Mouse (Mus musculus): Measurements from ENCODE around the gene Als2cl. TPM values are rescaled to one million over a fixed set of nuclear protein-coding genes. Genes with fewer than 3 reads are reported as not detected.

The Als2cl gene
- 4.1 and 5.3 TPM in 2 replicates for polyA plus RNA-seq (2015; fragmentation: Nextera tagmentation; extraction: Ambion mirVana)

GRCm38 (mm10) chr9:110879191-110879920 lies at the start of gene Als2cl:
Gene Als2cl (plus strand): TSS chr9:110879870.
- 16% methylated on average over 12 of the region's 12 CpGs for WGBS
- DNase-seq (ENCODE audit: low spot score) (peak; percentile 20), ATAC-seq (replicated peaks; ENCODE audit: low FRiP score, low read depth) (no peak; the same call in 1 of the 2 replicates)
- H3K9ac ChIP-seq (ENCODE audit: low read depth, low read length), result peak within 1 kb of the TSS; percentile 58
- TF ChIP-seq CTCF (IDR thresholded peaks at IDR 0.05; ENCODE audit: low read depth), result no peak
- H3K4me2 ChIP-seq (ENCODE audit: low read length), result peak within 1 kb of the TSS; percentile 88
- no peaks in the 10 kb centered on the region for H3K27me3 ChIP-seq (ENCODE audit: insufficient read depth, low read length)
- H3K9me3 ChIP-seq (replicated peaks; ENCODE audit: low read length), result no peaks in the 10 kb centered on the region
- peaks cover 10% of the 10 kb centered on the region; the same call in 1 of the 2 replicates for H3K4me1 ChIP-seq (replicated peaks; ENCODE audit: insufficient read depth, low read length)
- peak within 1 kb of the TSS; percentile 86 for H3K27ac ChIP-seq
- H3K4me3 ChIP-seq (replicated peaks; ENCODE audit: low read depth, low read length), result peak within 1 kb of the TSS; percentile 62
- H3K36me3 ChIP-seq (ENCODE audit: insufficient read depth, low read length), result 0 out of 2 replicates have a peak, but pooled peaks cover 3% of the 10 kb centered on the region

- Histone ChIP-seq H3K4me3 (replicated peaks; ENCODE audit: low read depth, low read length) (no peak overlapping the region), H3K9ac (ENCODE audit: low read depth, low read length) (no peak overlapping the region), H3K4me1 (replicated peaks; ENCODE audit: insufficient read depth, low read length) (no peaks in the 10 kb centered on the region), H3K36me3 (ENCODE audit: insufficient read depth, low read length) (no peaks in the 10 kb centered on the region), H3K27me3 (ENCODE audit: insufficient read depth, low read length) (no peaks in the 10 kb centered on the region), H3K4me2 (ENCODE audit: low read length) (no peak overlapping the region), H3K27ac (no peak overlapping the region), H3K9me3 (replicated peaks; ENCODE audit: low read length) (no peaks in the 10 kb centered on the region)
- WGBS, result 69% methylated on average over 5 of the region's 5 CpGs
- ATAC-seq (replicated peaks; ENCODE audit: low FRiP score, low read depth), result no peak
- no peak for TF ChIP-seq CTCF (IDR thresholded peaks at IDR 0.05; ENCODE audit: low read depth)
- no peak for DNase-seq (ENCODE audit: low spot score)
Measured at GRCm38 (mm10) chr9:110833021-110833420, 46.6 kb upstream of the Als2cl start.

- Histone ChIP-seq H3K4me2 (ENCODE audit: low read length) (0 out of 2 replicates have a peak within 1 kb of the TSS, but pooled peaks have one; percentile 15), H3K27ac (no peak within 1 kb of the TSS), H3K9me3 (replicated peaks; ENCODE audit: low read length) (no peaks in the 10 kb centered on the region), H3K4me1 (replicated peaks; ENCODE audit: insufficient read depth, low read length) (no peaks in the 10 kb centered on the region), H3K36me3 (ENCODE audit: insufficient read depth, low read length) (no peaks in the 10 kb centered on the region), H3K27me3 (ENCODE audit: insufficient read depth, low read length) (no peaks in the 10 kb centered on the region), H3K4me3 (replicated peaks; ENCODE audit: low read depth, low read length) (no peak within 1 kb of the TSS), H3K9ac (ENCODE audit: low read depth, low read length) (no peak within 1 kb of the TSS)
- 84% methylated on average over 19 of the region's 19 CpGs for WGBS
- TF ChIP-seq CTCF (IDR thresholded peaks at IDR 0.05; ENCODE audit: low read depth), result no peak
- ATAC-seq (replicated peaks; ENCODE audit: low FRiP score, low read depth) (no peak), DNase-seq (ENCODE audit: low spot score) (no peak)
Measured at GRCm38 (mm10) chr9:110834411-110834810, 45.3 kb upstream of the Als2cl start, which contains the start of gene Prss45. Gene Prss45 (plus strand): TSS chr9:110834588.

- Histone ChIP-seq H3K4me1 (replicated peaks; ENCODE audit: insufficient read depth, low read length) (no peaks in the 10 kb centered on the region), H3K36me3 (ENCODE audit: insufficient read depth, low read length) (no peaks in the 10 kb centered on the region), H3K27ac (no peak overlapping the region), H3K9ac (ENCODE audit: low read depth, low read length) (no peak overlapping the region), H3K27me3 (ENCODE audit: insufficient read depth, low read length) (no peaks in the 10 kb centered on the region), H3K4me2 (ENCODE audit: low read length) (0 out of 2 replicates have a peak overlapping the region, but pooled peaks have one; percentile 15), H3K4me3 (replicated peaks; ENCODE audit: low read depth, low read length) (no peak overlapping the region), H3K9me3 (replicated peaks; ENCODE audit: low read length) (no peaks in the 10 kb centered on the region)
- TF ChIP-seq CTCF (IDR thresholded peaks at IDR 0.05; ENCODE audit: low read depth), result no peak
- DNase-seq (ENCODE audit: low spot score) (no peak), ATAC-seq (replicated peaks; ENCODE audit: low FRiP score, low read depth) (no peak)
- 41% methylated on average over 10 of the region's 10 CpGs for WGBS
Measured at GRCm38 (mm10) chr9:110834961-110835360, 44.7 kb upstream of the Als2cl start.

GRCm38 (mm10) chr9:110836112-110836511 lies 43.6 kb upstream of the Als2cl start:
- Histone ChIP-seq H3K4me1 (replicated peaks; ENCODE audit: insufficient read depth, low read length) (no peaks in the 10 kb centered on the region), H3K9ac (ENCODE audit: low read depth, low read length) (no peak overlapping the region), H3K27ac (no peak overlapping the region), H3K4me2 (ENCODE audit: low read length) (no peak overlapping the region), H3K9me3 (replicated peaks; ENCODE audit: low read length) (no peaks in the 10 kb centered on the region), H3K36me3 (ENCODE audit: insufficient read depth, low read length) (no peaks in the 10 kb centered on the region), H3K27me3 (ENCODE audit: insufficient read depth, low read length) (no peaks in the 10 kb centered on the region), H3K4me3 (replicated peaks; ENCODE audit: low read depth, low read length) (no peak overlapping the region)
- 61% methylated on average over 2 of the region's 2 CpGs for WGBS
- no peak for ATAC-seq (replicated peaks; ENCODE audit: low FRiP score, low read depth)
- no peak for DNase-seq (ENCODE audit: low spot score)
- TF ChIP-seq CTCF (IDR thresholded peaks at IDR 0.05; ENCODE audit: low read depth), result no peak

- no peaks in the 10 kb centered on the region for H3K4me1 ChIP-seq (replicated peaks; ENCODE audit: insufficient read depth, low read length)
- 83% methylated on average over 6 of the region's 6 CpGs for WGBS
- H3K27ac ChIP-seq, result no peak overlapping the region
- no peak for ATAC-seq (replicated peaks; ENCODE audit: low FRiP score, low read depth)
- H3K9me3 ChIP-seq (replicated peaks; ENCODE audit: low read length), result no peaks in the 10 kb centered on the region
- no peaks in the 10 kb centered on the region for H3K36me3 ChIP-seq (ENCODE audit: insufficient read depth, low read length)
- no peak overlapping the region for H3K4me3 ChIP-seq (replicated peaks; ENCODE audit: low read depth, low read length)
- no peaks in the 10 kb centered on the region for H3K27me3 ChIP-seq (ENCODE audit: insufficient read depth, low read length)
- DNase-seq (ENCODE audit: low spot score), result no peak
- TF ChIP-seq CTCF (IDR thresholded peaks at IDR 0.05; ENCODE audit: low read depth), result no peak
- no peak overlapping the region for H3K4me2 ChIP-seq (ENCODE audit: low read length)
- no peak overlapping the region for H3K9ac ChIP-seq (ENCODE audit: low read depth, low read length)
Measured at GRCm38 (mm10) chr9:110840905-110841304, 38.8 kb upstream of the Als2cl start.

Measured in kidney, postnatal 0 days (tissue).